Mouse (Mus musculus) lung, postnatal 14 days (tissue): ENCODE measurements around the gene Prr23a1.

Source experiments
- DNase-seq: peaks from one replicate; pipeline ENCODE4 v3.0.0; 2021

The Prr23a1 gene

GRCm38 (mm10) chr9:98842117-98842516, at the start of gene Prr23a1:
Gene Prr23a1 (plus strand): TSS chr9:98842503.
- no peak for DNase-seq

- no peak for DNase-seq
These were observed 43.3 kb upstream of the Prr23a1 start for GRCm38 (mm10) chr9:98799021-98799420.

- no peak for DNase-seq
These were observed 38.3 kb upstream of the Prr23a1 start for GRCm38 (mm10) chr9:98803971-98804370.

GRCm38 (mm10) chr9:98805511-98805910, 36.8 kb upstream of the Prr23a1 start:
- DNase-seq: peak; percentile 32

- no peak for DNase-seq
These were observed 36.4 kb upstream of the Prr23a1 start for GRCm38 (mm10) chr9:98805934-98806333.

GRCm38 (mm10) chr9:98807631-98808030, 34.7 kb upstream of the Prr23a1 start:
- DNase-seq: no peak

- DNase-seq: peak; percentile 66
These were observed 32.8 kb upstream of the Prr23a1 start for GRCm38 (mm10) chr9:98809526-98809925.

- DNase-seq: no peak
These were observed 26.2 kb upstream of the Prr23a1 start for GRCm38 (mm10) chr9:98816066-98816465.

GRCm38 (mm10) chr9:98817592-98817991, 24.7 kb upstream of the Prr23a1 start:
- no peak for DNase-seq

- no peak for DNase-seq
These were observed 23.3 kb upstream of the Prr23a1 start for GRCm38 (mm10) chr9:98818971-98819370.

- peak; percentile 57 for DNase-seq
These were observed 22.8 kb upstream of the Prr23a1 start for GRCm38 (mm10) chr9:98819481-98819880.

GRCm38 (mm10) chr9:98820461-98820860, 21.8 kb upstream of the Prr23a1 start:
- no peak for DNase-seq

GRCm38 (mm10) chr9:98821067-98821466, 21.2 kb upstream of the Prr23a1 start:
- DNase-seq: no peak

- no peak for DNase-seq
These were observed 18.5 kb upstream of the Prr23a1 start for GRCm38 (mm10) chr9:98823805-98824204.

- no peak for DNase-seq
These were observed 12.8 kb upstream of the Prr23a1 start for GRCm38 (mm10) chr9:98829508-98829907.

GRCm38 (mm10) chr9:98837537-98838074, 4.7 kb upstream of the Prr23a1 start:
- no peak for DNase-seq

GRCm38 (mm10) chr9:98856210-98856609, 13.9 kb downstream of the Prr23a1 start, which contains the start of gene Prr23a2:
Gene Prr23a2 (plus strand): TSS chr9:98856494.
- DNase-seq: no peak

GRCm38 (mm10) chr9:98863463-98863862, 21.2 kb downstream of the Prr23a1 start:
- peak; percentile 7 for DNase-seq

GRCm38 (mm10) chr9:98864571-98864970, 22.3 kb downstream of the Prr23a1 start, which contains the start of gene Prr23a3:
Gene Prr23a3 (plus strand): TSS chr9:98864767.
- DNase-seq: no peak
